Mouse (Mus musculus): ENCODE data around the gene Gabrb1. TPM values are rescaled to one million over a fixed set of nuclear protein-coding genes. Genes with fewer than 3 reads are reported as not detected.
"Not testable (repeated sequence)": the region's sequence is repeated elsewhere in the genome, so short reads cannot be mapped to it uniquely, and the experiment has no call there.

Gabrb1 gene
- polyA plus RNA-seq, 1 experiment from 2014 or later, result 0.01 TPM

DNA sequence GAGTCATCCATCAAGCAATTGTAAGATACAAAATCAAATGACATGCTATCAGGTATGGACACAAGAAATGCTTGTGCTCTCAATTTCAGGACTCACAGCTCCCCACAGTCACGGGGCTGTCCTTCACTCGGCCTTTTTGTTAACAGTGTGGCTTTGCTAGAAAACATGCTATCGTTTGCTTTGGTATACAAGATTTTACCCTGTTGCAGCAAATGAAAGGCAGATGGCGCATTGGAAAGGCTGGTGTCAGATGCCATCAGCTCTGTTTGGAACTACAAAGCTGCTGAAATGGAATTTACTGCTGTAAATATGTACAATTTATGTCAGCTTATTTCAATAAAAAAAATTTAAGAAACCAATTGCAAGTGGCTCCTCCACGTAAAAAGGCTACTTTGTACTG lies 490.8 kb downstream of the Gabrb1 start:
- H3K9me3 ChIP-seq (replicated peaks), result no peaks in the 10 kb centered on the region
- H3K27me3 ChIP-seq (replicated peaks), result no peaks in the 10 kb centered on the region
- H3K4me2 ChIP-seq, result no peak overlapping the region
- H3K36me3 ChIP-seq, result no peaks in the 10 kb centered on the region
- H3K4me3 ChIP-seq, result no peak overlapping the region
- H3K4me1 ChIP-seq, result no peaks in the 10 kb centered on the region
- no peak overlapping the region for H3K9ac ChIP-seq
- 75% methylated on average over 5 of the region's 5 CpGs for WGBS (ENCODE audit: insufficient replicate concordance)
- no peak for ATAC-seq
- H3K27ac ChIP-seq, result no peak overlapping the region

DNA sequence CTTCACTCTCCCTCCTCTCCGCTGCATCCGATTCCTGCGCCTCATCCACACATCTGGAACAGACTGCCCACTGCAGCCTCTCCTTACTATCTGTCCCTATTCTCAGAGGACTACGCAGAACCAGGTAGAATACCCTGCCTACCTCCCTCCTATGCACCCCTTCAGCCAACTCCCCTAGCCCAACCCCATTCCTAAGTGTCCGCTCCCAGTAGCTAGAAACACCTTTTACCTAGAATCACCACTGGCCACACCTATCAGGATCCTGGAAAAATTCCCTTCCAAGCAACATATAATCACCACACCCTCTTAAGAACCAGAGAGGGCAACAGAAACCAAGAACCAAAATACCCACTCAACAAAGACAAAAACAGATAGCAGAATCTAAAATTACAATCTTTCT lies 493.0 kb downstream of the Gabrb1 start:
- Histone ChIP-seq H3K4me1 (no peaks in the 10 kb centered on the region), H3K4me2 (no peak overlapping the region), H3K9ac (no peak overlapping the region), H3K4me3 (no peak overlapping the region), H3K9me3 (replicated peaks) (no peaks in the 10 kb centered on the region), H3K36me3 (peaks cover 12% of the 10 kb centered on the region), H3K27me3 (replicated peaks) (no peaks in the 10 kb centered on the region), H3K27ac (no peak overlapping the region)
- no peak for ATAC-seq
- 90% methylated on average over 5 of the region's 5 CpGs for WGBS (ENCODE audit: insufficient replicate concordance)

DNA sequence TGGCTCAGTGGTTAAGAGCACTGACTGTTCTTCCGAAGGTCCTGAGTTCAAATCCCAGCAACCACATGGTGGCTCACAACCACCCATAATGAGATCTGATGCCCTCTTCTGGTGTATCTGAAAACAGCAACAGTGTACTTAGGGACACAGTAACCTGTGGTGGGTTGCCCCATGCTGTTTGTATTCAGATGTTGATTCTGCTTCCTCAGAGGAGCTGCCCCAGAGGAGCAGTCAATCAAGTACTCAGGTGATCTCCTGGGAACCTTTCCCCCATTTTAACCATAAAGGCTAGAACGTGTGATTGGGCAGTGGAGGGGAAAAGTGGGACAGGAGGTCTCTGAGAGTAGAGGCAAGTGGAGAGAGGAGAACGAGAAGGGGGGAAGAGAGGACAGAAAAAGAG lies 497.8 kb downstream of the Gabrb1 start:
- not testable (repeated sequence) for H3K4me2 ChIP-seq, ATAC-seq
- WGBS (ENCODE audit: insufficient replicate concordance), result 74% methylated on average over 3 of the region's 3 CpGs

DNA sequence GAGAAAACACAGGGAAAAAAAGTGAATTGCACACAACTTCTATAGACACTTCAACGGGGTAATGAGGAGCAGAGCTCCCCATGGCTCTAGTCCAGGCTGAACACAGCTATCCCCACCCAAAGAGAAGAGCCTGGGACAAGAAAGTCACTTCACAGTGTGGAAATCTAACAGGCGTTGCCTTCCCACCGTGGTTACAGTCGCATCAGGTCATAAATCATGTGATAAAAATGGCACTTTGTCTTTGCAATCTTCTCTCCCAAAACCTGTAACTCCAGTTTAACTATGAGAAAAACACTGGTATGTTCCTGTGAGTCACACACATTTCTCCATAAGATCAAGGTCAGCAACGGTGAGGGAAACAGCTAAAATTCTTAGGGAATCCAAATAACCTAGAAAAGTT lies 498.7 kb downstream of the Gabrb1 start:
- Histone ChIP-seq H3K9ac (no peak overlapping the region), H3K9me3 (replicated peaks) (no peaks in the 10 kb centered on the region), H3K4me1 (0 out of 2 replicates have a peak, but pooled peaks cover 4% of the 10 kb centered on the region), H3K27me3 (replicated peaks) (no peaks in the 10 kb centered on the region), H3K4me3 (no peak overlapping the region), H3K36me3 (peaks cover 62% of the 10 kb centered on the region), H3K27ac (no peak overlapping the region), H3K4me2 (no peak overlapping the region)
- WGBS (ENCODE audit: insufficient replicate concordance), result 83% methylated on average over 5 of the region's 5 CpGs
- ATAC-seq, result no peak

More for the DNA sequence above, 497.8 kb downstream of the Gabrb1 start:
- H3K9ac ChIP-seq; H3K27ac ChIP-seq; H3K9me3 ChIP-seq (replicated peaks); H3K4me3 ChIP-seq; H3K4me1 ChIP-seq; H3K27me3 ChIP-seq (replicated peaks): not testable (repeated sequence)
- peaks cover 53% of the 10 kb centered on the region for H3K36me3 ChIP-seq

DNA sequence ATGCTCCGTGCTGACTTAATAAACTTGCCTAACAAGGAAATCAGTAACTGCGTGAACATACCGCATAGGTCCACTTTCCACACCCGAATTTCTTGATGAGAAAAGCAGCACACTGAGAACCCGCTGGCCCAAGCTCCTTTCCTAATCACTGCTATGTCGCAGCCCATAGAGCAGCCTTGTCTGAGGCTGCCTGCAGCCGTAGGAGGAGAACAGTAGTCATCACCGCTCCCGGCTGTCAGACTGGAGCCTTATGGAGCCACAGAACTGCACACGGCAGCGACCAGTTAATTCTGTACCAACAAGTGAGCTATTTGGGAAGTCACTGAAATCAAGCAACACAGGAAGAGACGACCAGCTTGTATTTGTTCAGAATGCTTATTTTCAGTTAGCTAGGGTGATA lies 500.8 kb downstream of the Gabrb1 start:
- H3K36me3 ChIP-seq, result peaks cover 82% of the 10 kb centered on the region

DNA sequence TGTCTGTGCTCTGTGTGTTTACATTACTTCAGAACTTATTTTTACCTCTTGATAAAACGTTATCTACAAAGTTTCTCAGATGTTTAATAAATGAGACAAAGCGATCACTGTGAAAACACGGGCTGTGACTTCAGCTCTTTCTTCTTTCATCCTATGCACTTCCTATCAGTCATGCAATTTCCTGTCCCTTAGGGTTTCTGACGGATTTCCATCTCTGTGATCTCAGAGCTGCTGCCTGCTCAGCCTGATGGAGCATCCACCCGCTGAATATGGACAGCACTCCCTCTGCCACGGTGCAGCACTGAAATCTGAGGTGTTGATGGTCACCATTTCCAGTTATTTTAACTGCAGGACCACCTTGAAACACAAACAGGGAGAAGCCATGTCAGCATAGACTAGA lies 501.6 kb downstream of the Gabrb1 start:
- no peaks in the 10 kb centered on the region for H3K9me3 ChIP-seq (replicated peaks)
- H3K4me3 ChIP-seq, result no peak overlapping the region
- 49% methylated on average over 6 of the region's 6 CpGs for WGBS (ENCODE audit: insufficient replicate concordance)
- no peak overlapping the region for H3K9ac ChIP-seq
- ATAC-seq, result no peak; the same call in 1 of the 2 replicates
- no peaks in the 10 kb centered on the region for H3K27me3 ChIP-seq (replicated peaks)
- H3K4me2 ChIP-seq, result no peak overlapping the region
- no peak overlapping the region for H3K27ac ChIP-seq
- H3K36me3 ChIP-seq, result peaks cover 85% of the 10 kb centered on the region
- H3K4me1 ChIP-seq, result peaks cover 16% of the 10 kb centered on the region; the same call in 1 of the 2 replicates

More for the DNA sequence above, 500.8 kb downstream of the Gabrb1 start:
- Histone ChIP-seq H3K9me3 (replicated peaks) (no peaks in the 10 kb centered on the region), H3K4me3 (no peak overlapping the region), H3K27me3 (replicated peaks) (no peaks in the 10 kb centered on the region), H3K4me2 (no peak overlapping the region), H3K9ac (no peak overlapping the region), H3K4me1 (peaks cover 11% of the 10 kb centered on the region; the same call in 1 of the 2 replicates), H3K27ac (no peak overlapping the region)
- WGBS (ENCODE audit: insufficient replicate concordance), result 85% methylated on average over 12 of the region's 12 CpGs
- no peak for ATAC-seq

DNA sequence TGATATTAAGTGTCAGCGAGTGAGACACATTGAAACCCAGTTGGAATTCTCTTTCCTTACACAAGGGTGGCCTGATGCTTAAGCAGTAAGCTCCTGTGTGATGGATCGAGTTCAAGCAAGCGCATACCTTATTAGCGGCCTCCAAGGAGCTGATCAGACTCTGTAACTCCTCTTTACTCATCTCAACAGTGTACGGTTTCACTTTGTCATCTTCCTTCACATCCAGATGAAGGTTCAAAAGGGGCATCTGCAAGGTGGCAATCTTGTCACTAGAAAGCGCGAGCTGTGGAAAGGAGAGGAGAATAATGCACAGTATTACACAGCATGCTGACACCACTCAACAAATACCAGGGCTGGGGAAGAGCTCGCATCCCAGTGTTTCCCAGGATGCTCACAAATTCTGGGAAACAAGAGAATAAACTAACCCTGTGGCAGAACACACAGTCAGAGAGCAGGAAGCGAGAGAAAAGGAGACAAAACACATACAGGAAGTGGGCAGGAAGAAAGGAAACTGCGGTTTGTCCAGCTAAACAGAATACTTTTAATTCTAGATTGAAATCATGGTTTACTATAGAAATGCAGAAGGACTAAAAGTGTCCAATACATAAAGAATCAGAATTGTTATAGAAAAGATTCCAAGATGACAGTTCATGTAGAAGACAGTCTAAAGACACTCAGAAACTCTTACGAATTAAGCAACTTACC lies 503.0 kb downstream of the Gabrb1 start:
- 65% methylated on average over 11 of the region's 11 CpGs for WGBS (ENCODE audit: insufficient replicate concordance)
- Histone ChIP-seq H3K27ac (no peak overlapping the region), H3K27me3 (replicated peaks) (no peaks in the 10 kb centered on the region), H3K9ac (no peak overlapping the region), H3K4me2 (no peak overlapping the region), H3K4me1 (peaks cover 26% of the 10 kb centered on the region), H3K4me3 (no peak overlapping the region), H3K36me3 (peaks cover 84% of the 10 kb centered on the region), H3K9me3 (replicated peaks) (no peaks in the 10 kb centered on the region)
- ATAC-seq, result no peak

DNA sequence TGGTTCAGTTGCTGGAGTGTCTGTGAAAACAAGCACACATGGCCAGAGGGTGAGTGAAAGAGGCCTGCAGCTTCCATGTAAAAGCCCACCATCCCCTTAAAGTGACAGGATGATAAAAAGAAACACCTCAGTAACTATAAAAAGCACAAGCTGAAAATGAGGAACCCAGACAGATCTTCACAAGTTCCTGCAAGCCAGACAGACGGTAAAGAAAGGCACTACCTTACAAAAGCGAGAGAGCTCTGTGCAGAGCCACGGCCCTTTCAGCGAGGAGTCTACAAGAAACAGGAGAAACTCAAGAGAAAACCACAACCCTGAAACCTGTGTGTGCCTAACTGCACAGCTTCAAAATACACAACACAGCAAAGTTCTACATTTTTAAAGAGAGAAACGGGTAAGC lies 504.9 kb downstream of the Gabrb1 start:
- H3K4me1 ChIP-seq, result peaks cover 42% of the 10 kb centered on the region
- no peak for ATAC-seq
- H3K9me3 ChIP-seq (replicated peaks), result no peaks in the 10 kb centered on the region
- H3K36me3 ChIP-seq, result peaks cover 67% of the 10 kb centered on the region
- H3K4me2 ChIP-seq, result no peak overlapping the region
- H3K9ac ChIP-seq, result no peak overlapping the region
- no peak overlapping the region for H3K27ac ChIP-seq
- no peak overlapping the region for H3K4me3 ChIP-seq
- 41% methylated on average over 5 of the region's 5 CpGs for WGBS (ENCODE audit: insufficient replicate concordance)
- H3K27me3 ChIP-seq (replicated peaks), result no peaks in the 10 kb centered on the region

DNA sequence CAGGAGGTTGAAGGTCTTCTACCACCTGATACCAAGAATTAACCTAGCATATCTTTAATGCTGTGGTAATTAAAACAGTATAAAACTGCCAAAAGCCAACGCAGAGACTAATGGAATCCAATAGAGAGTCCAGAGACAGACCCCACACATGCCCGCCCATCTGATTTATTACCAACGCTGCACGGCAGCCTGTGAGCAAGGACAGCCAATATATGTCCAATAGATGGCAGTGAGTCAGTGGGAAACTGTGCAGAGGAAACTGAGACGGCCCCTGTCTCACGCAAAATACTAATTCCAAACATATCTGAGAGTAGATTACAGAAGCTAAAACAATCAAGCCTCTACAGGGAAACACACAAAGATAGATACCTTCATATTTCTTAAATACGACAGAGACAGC lies 506.5 kb downstream of the Gabrb1 start:
- H3K9ac ChIP-seq, result no peak overlapping the region
- H3K36me3 ChIP-seq, result peaks cover 55% of the 10 kb centered on the region
- H3K4me2 ChIP-seq, result 0 out of 2 replicates have a peak overlapping the region, but pooled peaks have one; percentile 6
- H3K27me3 ChIP-seq (replicated peaks), result no peaks in the 10 kb centered on the region
- H3K27ac ChIP-seq, result no peak overlapping the region
- WGBS (ENCODE audit: insufficient replicate concordance), result 71% methylated on average over 7 of the region's 7 CpGs
- H3K4me3 ChIP-seq, result no peak overlapping the region
- H3K4me1 ChIP-seq, result peaks cover 47% of the 10 kb centered on the region
- H3K9me3 ChIP-seq (replicated peaks), result no peaks in the 10 kb centered on the region
- ATAC-seq, result no peak

DNA sequence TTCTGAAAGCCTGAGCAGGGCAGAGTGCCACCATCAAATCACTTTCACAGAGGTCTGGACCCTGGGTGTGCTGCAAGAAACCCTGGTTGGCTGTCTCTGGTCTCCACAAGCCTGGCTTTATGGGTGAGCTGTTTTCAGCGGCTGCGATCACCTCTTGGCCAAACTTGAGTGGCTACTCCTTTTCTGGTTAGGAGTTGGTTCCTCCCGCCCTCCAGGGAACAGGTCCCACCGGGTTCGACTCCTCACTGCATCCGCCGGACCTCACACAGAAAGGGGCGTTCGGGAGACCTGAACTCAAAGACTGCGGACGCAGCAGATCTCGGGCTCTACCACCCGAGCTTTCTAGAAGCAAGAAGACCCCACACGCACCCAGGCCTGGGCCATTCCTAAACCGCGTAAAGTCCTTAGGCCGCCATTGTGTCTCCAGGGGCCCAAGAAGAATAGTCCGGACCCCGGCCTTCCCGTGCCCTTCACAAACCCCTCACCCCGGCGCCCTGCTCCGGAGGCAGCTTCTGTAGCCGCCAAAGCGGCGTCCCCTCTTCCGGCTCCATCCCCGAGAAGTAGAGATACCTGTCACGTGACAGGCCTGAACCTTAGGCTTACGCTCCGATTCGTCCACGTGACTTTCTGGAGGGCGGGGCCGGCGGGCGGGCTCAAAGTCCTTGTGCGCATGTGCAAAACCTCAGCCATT lies 509.8 kb downstream of the Gabrb1 start, which contains the start of gene Commd8:
TSS of gene Commd8 (minus strand) at position 596 of the 691 bp plus-strand sequence.
- Histone ChIP-seq H3K4me2 (peak within 1 kb of the TSS; percentile 88), H3K4me1 (peaks cover 41% of the 10 kb centered on the region), H3K27ac (peak within 1 kb of the TSS; percentile 79), H3K9ac (peak within 1 kb of the TSS; percentile 90), H3K9me3 (replicated peaks) (no peaks in the 10 kb centered on the region), H3K4me3 (peak within 1 kb of the TSS; percentile 92), H3K36me3 (peaks cover 23% of the 10 kb centered on the region), H3K27me3 (replicated peaks) (no peaks in the 10 kb centered on the region)
- ATAC-seq, result peak; percentile 90
- under 1% methylated on average over 38 of the region's 38 CpGs for WGBS (ENCODE audit: insufficient replicate concordance)

DNA sequence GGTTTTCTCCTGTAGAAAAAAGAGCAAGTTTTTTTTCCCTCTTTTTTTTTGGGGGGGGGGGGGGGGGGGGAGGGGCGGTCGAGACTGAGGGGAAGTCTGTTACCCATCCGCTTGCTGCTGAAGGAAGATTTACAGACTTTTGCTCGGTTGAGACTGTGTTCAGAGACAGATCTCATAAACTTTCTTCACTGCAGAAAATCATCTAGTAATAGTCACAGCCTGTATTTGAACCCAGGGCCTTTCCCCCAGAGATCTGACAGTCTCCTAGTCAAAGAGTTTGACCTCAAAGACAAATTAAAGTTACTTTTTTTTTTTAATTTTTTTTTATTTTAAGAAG lies 510.3 kb downstream of the Gabrb1 start:
- peak overlapping the region; percentile 88 for H3K4me2 ChIP-seq
- H3K4me1 ChIP-seq, result peaks cover 40% of the 10 kb centered on the region
- H3K9me3 ChIP-seq (replicated peaks), result no peaks in the 10 kb centered on the region
- peak overlapping the region; percentile 32; the same call in 1 of the 2 replicates for H3K27ac ChIP-seq
- peak overlapping the region; percentile 90; the same call in 1 of the 2 replicates for H3K9ac ChIP-seq
- 0% methylated on average over 4 of the region's 4 CpGs for WGBS (ENCODE audit: insufficient replicate concordance)
- H3K27me3 ChIP-seq (replicated peaks), result no peaks in the 10 kb centered on the region
- H3K4me3 ChIP-seq, result peak overlapping the region; percentile 92
- peaks cover 18% of the 10 kb centered on the region for H3K36me3 ChIP-seq
- ATAC-seq, result peak; percentile 33

DNA sequence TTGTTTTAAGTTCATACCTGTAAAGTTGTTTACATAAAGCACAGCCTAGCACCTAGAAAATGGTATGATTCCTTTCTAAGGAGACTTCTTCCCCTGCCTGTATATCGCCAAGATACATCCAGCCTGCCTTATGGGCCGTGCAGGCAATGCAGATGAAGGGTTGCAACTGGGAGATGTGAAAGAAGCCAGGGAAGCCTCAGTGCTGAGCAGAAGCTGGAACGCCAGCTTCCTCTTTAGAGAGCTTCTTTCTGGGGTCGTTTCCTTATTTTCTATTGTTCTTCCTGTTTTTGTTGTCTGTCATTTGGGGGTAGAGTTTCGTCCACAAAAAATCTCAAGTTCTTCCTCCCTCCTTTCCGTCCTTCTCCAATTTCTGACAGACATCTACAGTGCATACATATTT lies 512.2 kb downstream of the Gabrb1 start:
- no peaks in the 10 kb centered on the region for H3K9me3 ChIP-seq (replicated peaks)
- no peak overlapping the region for H3K4me3 ChIP-seq
- no peak overlapping the region for H3K9ac ChIP-seq
- peaks cover 33% of the 10 kb centered on the region for H3K4me1 ChIP-seq
- no peak overlapping the region for H3K4me2 ChIP-seq
- no peak overlapping the region for H3K27ac ChIP-seq
- no peak for ATAC-seq
- no peaks in the 10 kb centered on the region for H3K27me3 ChIP-seq (replicated peaks)
- H3K36me3 ChIP-seq, result peaks cover 8% of the 10 kb centered on the region
- 23% methylated on average over 6 of the region's 6 CpGs for WGBS (ENCODE audit: insufficient replicate concordance)
